Mouse (Mus musculus) G1E (cell line): ENCODE results near the gene Gm19426. TPM values are rescaled to one million over a fixed set of nuclear protein-coding genes. Genes with fewer than 3 reads are reported as not detected.

Source experiments
- ATAC-seq: 2 replicates; pipeline ENCODE4 v1.8.0; 2016; ENCODE audit warnings: mild to moderate bottlenecking; ENCODE audit not compliant: insufficient number of reproducible peaks, poor library complexity, low FRiP score, severe bottlenecking; ENCODE audit errors: extremely low read depth
- DNase-seq: peaks from one replicate; pipeline ENCODE4 v3.0.0; 2012; ENCODE audit warnings: low spot score
- H3K27me3 ChIP-seq: 2 replicates; pipeline ENCODE4 v1.6.1; 2012; ENCODE audit warnings: mild to moderate bottlenecking, low read length, inconsistent platforms; ENCODE audit not compliant: insufficient read depth
- H3K36me3 ChIP-seq: replicated peaks from 2 replicates; pipeline ENCODE3; 2012; ENCODE audit warnings: mild to moderate bottlenecking, inconsistent platforms
- H3K4me1 ChIP-seq: 2 replicates; pipeline ENCODE4 v1.6.1; 2012; ENCODE audit warnings: low read depth, low read length, inconsistent platforms, mixed read lengths; ENCODE audit not compliant: insufficient read depth
- H3K4me3 ChIP-seq: 2 replicates; pipeline ENCODE4 v1.5.1; 2012; ENCODE audit warnings: low read depth, mild to moderate bottlenecking, inconsistent platforms, low read length, moderate library complexity, mixed read lengths
- H3K9me3 ChIP-seq: replicated peaks from 2 replicates; pipeline ENCODE4 v1.6.1; 2012; ENCODE audit warnings: inconsistent platforms
- CTCF ChIP-seq: IDR thresholded peaks from 2 replicates; pipeline ENCODE4 v1.5.1; 2012; ENCODE audit warnings: low read depth, low read length, inconsistent platforms, mixed read lengths
- GATA1 ChIP-seq: IDR thresholded peaks from 2 replicates; pipeline ENCODE4 v1.6.1; 2012; ENCODE audit warnings: borderline replicate concordance, low read length, inconsistent platforms, mixed read lengths
- GATA2 ChIP-seq: IDR thresholded peaks from 2 replicates; pipeline ENCODE4 v1.6.1; 2012; ENCODE audit warnings: low read depth, low read length, inconsistent platforms, borderline replicate concordance
- POLR2AphosphoS5 ChIP-seq: IDR thresholded peaks from 2 replicates; pipeline ENCODE4 v1.6.1; 2012; ENCODE audit warnings: low read depth, low read length, inconsistent platforms; ENCODE audit not compliant: insufficient replicate concordance
- TAL1 ChIP-seq: conservative IDR thresholded peaks from 2 replicates; pipeline ENCODE4 v1.6.1; 2012; ENCODE audit warnings: low read depth, low read length, inconsistent platforms, mixed read lengths
- polyA plus RNA-seq: library from polyadenylated mRNA; stranded (reverse); fragments of >175 nt; gene quantifications from 2 replicates; pipeline ENCODE4 v1.2.3, GENCODE M21; 2012
- total RNA-seq, 2 experiments: library from RNA; stranded (forward) in 1 of 2; stranded (reverse) in 1 of 2; fragments of 200-1000 nt in 1 of 2; fragments of >200 nt in 1 of 2; fragmentation: Nextera tagmentation in 1 of 2; gene quantifications; 2 replicates each; pipeline ENCODE4 v1.2.3; 2014 to 2017

Gm19426 gene
- total and polyA plus RNA-seq, 3 experiments, result not detected

DNA sequence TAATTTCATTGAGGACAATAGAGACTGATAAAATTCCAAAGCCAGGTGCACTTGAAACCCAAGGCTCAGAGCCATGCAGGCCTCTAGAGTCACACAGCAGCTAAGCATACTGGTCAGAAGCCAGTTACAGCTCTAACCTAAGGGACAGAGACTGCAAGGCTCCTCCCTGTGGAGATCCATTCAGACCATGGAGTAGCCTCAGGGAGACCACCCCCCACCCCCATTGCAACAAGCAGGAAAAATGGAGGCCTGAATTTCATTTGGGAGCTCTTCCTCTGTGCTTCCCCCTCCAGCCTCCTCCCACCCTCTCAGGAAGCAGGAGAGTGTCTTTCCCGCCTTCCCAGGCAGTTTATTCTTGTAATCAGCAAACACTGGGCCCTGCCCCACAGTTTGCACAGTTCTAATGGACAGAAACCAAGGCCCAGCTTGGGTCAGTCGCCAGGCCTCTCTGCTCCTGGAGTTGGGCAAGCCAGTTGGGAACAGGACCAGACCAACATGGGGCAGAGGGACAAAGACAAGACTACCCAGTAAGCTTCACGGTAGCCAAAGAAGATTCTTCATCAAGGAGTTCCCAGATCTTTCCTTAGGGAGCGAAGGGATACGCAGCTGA is 1.5 kb downstream of the Gm19426 start:
- Histone ChIP-seq H3K36me3 (no peaks in the 10 kb centered on the region), H3K27me3 (peaks cover 86% of the 10 kb centered on the region), H3K4me1 (peaks cover 35% of the 10 kb centered on the region), H3K4me3 (no peak overlapping the region), H3K9me3 (no peaks in the 10 kb centered on the region)
- ATAC-seq, result no peak
- no peak for DNase-seq
- TF ChIP-seq POLR2AphosphoS5, result no peak
- TF ChIP-seq GATA2, result no peak
- no peak for TF ChIP-seq TAL1
- no peak for TF ChIP-seq CTCF
- TF ChIP-seq GATA1, result no peak

DNA sequence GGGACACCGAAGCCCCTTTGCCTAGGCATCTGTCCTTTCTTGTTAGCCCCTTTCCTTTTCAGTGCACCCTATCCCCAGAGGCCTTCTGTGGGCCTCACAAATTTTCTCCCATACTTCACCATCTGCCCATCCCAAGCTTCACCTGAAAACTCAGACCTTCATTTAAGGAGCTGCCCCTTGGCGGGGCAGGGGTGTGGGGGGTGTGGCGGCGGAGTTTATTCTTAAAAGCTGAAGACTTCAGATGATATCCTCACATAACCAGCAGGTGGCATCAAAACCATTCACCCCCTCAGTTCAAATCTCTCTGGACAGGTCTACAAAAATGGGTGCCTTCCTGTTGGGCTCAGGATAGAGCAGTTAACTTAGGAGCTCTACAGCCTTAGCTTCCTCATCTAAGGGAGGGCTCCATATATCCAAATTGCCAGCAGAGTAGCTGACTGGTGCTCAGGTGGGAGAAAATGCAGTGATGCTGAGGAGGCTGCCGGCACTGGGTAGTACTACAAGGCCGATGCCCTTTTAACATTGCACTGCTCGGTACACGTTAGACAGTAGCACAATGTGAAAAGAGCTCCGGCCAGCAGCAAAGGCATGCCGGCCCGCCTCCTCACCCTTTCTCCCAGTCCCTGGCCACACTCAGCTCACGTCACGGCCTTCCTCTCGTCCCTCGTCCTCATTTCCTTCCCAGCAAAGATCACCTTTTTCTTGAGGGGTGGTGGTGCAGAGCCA is 2.7 kb downstream of the Gm19426 start:
- DNase-seq (no peak), ATAC-seq (no peak)
- TF ChIP-seq GATA2, result no peak
- no peak for TF ChIP-seq CTCF
- no peak for TF ChIP-seq GATA1
- Histone ChIP-seq H3K4me3 (no peak overlapping the region), H3K27me3 (peaks cover 86% of the 10 kb centered on the region), H3K36me3 (no peaks in the 10 kb centered on the region), H3K9me3 (no peaks in the 10 kb centered on the region), H3K4me1 (peaks cover 42% of the 10 kb centered on the region)

DNA sequence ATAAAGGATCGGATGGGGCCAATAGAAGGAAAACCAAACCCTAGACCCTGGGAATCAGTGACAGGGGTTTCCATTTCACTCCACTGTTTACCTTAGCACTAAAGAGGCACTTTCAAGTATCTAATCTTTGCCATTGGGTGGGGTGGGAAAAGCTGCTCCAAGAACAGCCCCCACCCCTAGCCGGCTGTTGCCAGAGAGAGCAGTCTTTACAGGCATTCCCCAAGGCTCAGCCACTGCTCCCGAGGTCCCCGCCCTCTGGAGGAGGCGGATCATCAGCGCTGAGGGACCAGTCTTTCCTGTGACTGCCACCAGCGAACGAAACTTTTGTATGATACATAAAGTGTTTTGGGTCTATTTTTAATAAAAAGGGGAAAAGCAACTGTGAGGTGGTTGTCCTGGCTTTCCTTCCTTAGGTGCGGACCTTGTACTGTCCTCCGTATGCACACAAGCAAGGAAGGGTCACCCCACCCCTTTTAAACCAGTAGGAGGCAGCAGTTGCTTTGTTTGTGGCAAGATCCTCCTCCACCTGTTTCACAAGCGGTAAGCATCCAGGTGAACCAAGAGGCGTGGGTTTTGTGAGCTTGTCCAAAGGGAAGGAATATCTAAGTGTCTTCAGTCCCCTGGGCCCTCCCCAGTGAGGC is 5.1 kb downstream of the Gm19426 start:
- TF ChIP-seq GATA1, result no peak
- TF ChIP-seq CTCF, result no peak
- no peak for TF ChIP-seq GATA2
- ATAC-seq (no peak), DNase-seq (no peak)
- peaks cover 56% of the 10 kb centered on the region for H3K4me1 ChIP-seq
- H3K27me3 ChIP-seq, result peaks cover 90% of the 10 kb centered on the region
- no peaks in the 10 kb centered on the region for H3K9me3 ChIP-seq
- no peak overlapping the region for H3K4me3 ChIP-seq
- H3K36me3 ChIP-seq, result no peaks in the 10 kb centered on the region

DNA sequence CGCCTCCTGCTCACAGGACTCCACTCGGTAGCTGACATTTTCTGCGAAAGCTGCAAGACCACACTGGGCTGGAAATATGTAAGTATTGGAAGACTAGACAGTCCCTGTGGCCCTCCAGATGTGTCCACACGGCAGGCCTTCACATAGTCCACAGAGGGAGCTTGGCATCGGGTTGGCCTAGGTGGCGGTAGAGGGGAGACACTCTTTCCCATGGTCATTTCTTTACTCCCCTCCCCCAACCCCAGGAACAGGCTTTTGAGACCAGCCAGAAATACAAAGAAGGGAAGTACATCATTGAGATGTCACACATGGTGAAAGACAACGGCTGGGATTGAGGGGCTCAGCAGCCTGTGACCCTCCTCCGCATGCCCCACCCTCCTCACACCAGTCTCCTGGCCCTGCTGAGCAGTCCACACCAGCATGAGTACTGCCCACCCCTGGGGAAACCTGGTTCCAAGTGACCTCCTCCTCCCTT is 6.0 kb downstream of the Gm19426 start:
- no peaks in the 10 kb centered on the region for H3K9me3 ChIP-seq
- no peaks in the 10 kb centered on the region for H3K36me3 ChIP-seq
- peaks cover 47% of the 10 kb centered on the region for H3K4me1 ChIP-seq
- no peak for ATAC-seq
- peaks cover 85% of the 10 kb centered on the region for H3K27me3 ChIP-seq
- H3K4me3 ChIP-seq, result no peak overlapping the region
- TF ChIP-seq GATA1 (no peak), CTCF (no peak), GATA2 (no peak), POLR2AphosphoS5 (no peak), TAL1 (no peak)
- DNase-seq, result no peak

DNA sequence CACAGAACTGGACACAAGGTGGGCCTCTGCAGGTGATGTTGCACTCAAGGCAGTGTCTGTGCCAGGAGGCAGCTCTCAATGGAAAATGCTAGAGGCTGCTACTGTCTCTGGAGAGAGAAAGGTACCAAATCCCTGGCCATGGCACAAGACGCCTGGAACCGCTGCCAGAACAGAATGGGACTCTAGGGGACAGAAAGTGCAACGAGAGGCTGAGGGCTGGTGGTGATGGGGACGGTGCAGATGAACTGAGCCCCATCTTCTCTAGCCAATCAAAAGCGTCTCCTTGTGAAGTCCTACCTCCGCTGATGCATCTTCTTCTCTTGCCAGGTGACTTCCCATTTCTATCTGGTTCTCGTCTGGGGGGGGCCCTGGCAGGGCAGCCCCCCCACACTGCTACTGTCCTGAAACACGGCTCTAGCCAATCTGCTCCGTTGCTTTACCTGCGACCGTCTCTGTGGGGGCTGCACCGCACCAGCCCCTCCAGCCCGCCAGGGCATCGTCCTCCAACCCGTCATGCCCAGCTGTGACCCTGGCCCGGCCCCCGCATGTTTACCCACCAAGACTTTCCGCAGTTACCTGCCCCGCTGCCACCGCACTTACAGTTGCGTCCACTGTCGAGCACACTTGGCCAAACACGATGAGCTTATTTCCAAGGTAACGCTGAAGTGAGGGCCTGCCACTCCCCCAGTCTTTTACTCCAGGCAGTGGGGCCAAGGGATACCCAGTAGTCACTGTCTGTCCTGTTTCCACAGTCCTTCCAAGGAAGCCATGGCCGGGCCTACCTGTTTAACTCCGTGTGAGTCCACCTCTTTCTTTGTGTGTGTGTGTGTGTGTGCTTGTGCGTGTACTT is 6.9 kb downstream of the Gm19426 start:
- no peaks in the 10 kb centered on the region for H3K9me3 ChIP-seq
- ATAC-seq (no peak), DNase-seq (no peak)
- H3K4me3 ChIP-seq, result no peak overlapping the region
- H3K4me1 ChIP-seq, result peaks cover 40% of the 10 kb centered on the region
- TF ChIP-seq CTCF, result no peak
- TF ChIP-seq POLR2AphosphoS5, result no peak
- no peak for TF ChIP-seq TAL1
- no peak for TF ChIP-seq GATA1
- no peak for TF ChIP-seq GATA2
- peaks cover 77% of the 10 kb centered on the region for H3K27me3 ChIP-seq
- H3K36me3 ChIP-seq, result no peaks in the 10 kb centered on the region

DNA sequence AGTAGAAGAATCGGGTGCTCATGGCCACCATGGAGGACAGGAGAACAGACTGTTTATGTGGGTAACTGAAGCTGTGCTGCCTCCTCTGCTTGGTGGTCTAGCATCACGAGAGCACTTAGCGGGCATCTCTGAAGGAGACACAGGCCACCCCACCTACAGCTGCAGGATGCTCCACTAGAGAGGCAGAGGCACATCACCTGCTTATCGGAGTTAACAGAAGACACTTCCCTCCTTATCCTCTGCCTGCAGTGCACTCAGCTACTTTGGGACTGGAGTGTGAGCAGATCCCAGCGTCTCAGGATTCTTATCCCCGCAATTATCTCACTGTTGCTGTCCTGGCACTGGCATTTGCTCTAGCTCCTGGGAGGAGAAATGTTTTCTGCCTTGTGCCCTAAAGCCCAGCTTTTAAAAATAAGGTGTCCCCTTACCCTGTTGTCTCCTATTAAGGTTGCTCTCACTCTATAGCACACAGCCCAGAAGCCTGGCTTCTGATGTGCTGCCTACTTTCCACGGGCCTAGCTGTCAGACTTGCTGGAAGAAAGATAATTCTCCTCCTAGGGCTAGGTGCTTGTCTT is 8.0 kb downstream of the Gm19426 start:
- Histone ChIP-seq H3K9me3 (no peaks in the 10 kb centered on the region), H3K27me3 (peaks cover 69% of the 10 kb centered on the region), H3K4me1 (peaks cover 36% of the 10 kb centered on the region), H3K36me3 (no peaks in the 10 kb centered on the region), H3K4me3 (no peak overlapping the region; the same call in 1 of the 2 replicates)
- TF ChIP-seq POLR2AphosphoS5 (no peak), TAL1 (peak; percentile 66)
- DNase-seq, result peak; percentile 15
- peak; percentile 77 for ATAC-seq
